Mouse (Mus musculus) spleen, adult 2 months (tissue): ENCODE data around the gene Rbm6.

Experiments
- CTCF ChIP-seq: fragments of 200-500 bp; IDR thresholded peaks from 2 replicates; pipeline ENCODE4 v1.5.1; 2011; ENCODE audit warnings: mild to moderate bottlenecking, inconsistent platforms; ENCODE audit not compliant: insufficient read depth, insufficient read length, insufficient replicate concordance; ENCODE audit errors: extremely low read depth
- POLR2A ChIP-seq: fragments of 200-500 bp; IDR thresholded peaks from 2 replicates; pipeline ENCODE4 v1.6.1; 2011; ENCODE audit warnings: low read depth, low read length, inconsistent platforms

GRCm38 (mm10) chr9:107887804-107888266, 14.8 kb upstream of the Rbm6 start, which contains the start of gene Mon1a:
- TF ChIP-seq POLR2A: no peak; the same call in 1 of the 2 replicates
- TF ChIP-seq CTCF: no peak
